Mouse (Mus musculus) layer of hippocampus, adult 9-10 months (tissue): ENCODE data around the gene Creb3l4.
"Not testable (repeated sequence)": the region's sequence is repeated elsewhere in the genome, so short reads cannot be mapped to it uniquely, and the experiment has no call there.

Source experiments
- DNase-seq: peaks from one replicate; pipeline ENCODE4 v3.0.0; 2022; ENCODE audit warnings: low spot score

Creb3l4 gene

DNA sequence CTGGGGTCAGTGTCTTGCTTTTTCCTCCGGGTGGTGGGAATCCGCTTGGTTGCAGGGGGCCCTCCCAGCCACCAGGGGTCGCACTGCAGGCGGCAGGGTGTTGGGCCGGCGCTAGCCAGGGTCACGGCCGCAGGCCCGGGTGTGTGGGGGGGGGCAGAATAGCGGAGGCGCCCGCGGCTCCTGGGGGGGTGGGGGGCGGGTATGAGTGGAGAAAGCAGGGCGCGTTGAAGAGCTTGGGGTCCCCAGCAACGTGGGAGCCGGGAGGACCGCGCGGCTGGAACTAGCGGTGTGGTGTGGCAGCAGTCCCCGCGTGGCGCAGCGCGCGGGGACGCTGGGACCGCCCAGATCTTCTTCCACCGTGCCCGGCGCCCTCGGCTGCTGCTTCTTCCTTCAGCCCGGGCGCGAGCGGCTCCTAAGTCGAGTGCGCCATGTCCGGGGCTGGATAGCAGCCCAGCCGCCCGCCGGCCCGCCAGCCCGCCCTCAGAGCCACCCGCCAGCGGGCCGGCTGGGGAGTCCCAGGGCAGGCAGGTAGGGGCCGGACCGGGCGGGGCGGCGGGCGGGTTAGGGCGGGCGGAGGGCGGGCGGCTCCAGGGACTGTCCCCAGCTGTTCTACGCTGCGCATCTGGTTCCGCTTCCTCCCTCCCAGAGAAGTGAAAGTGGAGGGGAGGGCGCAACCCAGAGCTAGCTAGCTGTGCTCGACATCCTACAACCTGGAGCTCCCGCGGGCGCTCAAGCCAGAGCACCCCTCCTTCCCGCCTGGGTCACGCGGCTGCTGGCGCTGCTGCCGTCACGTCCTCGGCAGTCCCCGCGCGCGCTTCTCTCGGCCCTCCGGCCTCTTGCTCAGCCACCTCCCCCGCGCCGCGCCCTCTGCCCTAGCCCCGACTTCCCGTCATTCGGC is 22.0 kb upstream of the Creb3l4 start, which contains the start of gene Dennd4b:
Gene Dennd4b (plus strand): TSS at position 152 of the 898 bp plus-strand sequence.
- DNase-seq, result peak; percentile 66

DNA sequence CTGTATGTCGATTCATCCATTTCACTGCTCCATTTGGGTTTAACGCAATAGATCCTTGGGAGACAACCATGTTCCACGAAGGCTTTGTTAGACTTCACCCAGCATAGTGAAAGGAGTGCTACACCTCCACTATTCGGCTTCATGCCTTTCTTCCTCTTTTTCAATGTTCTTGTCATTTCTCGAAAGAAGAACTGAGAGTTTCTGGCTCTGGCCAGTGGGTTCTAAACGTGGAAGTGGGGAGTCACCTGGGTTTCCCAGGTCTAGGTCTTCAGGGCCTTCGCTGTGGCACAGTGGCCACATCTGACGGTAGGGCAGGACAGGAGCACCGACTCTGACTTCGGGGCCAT is 21.3 kb upstream of the Creb3l4 start:
- no peak for DNase-seq

DNA sequence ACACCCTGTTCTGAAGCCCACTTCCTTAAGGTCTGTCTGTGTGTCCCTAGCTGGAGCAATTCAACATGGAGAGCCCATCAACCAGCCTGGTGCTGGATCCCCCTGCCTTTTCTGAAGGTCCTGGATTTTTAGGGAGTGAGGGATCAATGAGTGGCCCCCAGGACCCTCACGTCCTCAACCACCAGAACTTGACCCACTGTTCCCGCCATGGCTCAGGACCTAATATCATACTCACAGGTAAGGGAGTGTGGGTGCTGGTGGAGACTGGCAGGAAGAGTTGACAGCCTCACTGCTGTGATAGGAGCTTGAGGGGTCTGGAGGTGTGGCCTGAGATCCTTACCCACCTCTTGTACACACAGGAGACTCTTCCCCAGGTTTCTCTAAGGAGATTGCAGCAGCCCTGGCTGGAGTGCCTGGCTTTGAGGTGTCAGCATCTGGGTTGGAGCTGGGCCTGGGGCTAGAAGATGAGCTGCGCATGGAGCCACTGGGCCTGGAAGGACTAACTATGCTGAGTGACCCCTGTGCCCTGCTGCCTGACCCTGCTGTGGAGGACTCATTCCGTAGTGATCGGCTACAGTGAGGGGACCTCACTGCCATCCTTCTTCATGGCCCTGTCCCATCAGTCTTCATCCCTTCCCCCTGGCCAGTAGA is 19.9 kb upstream of the Creb3l4 start:
- no peak for DNase-seq

DNA sequence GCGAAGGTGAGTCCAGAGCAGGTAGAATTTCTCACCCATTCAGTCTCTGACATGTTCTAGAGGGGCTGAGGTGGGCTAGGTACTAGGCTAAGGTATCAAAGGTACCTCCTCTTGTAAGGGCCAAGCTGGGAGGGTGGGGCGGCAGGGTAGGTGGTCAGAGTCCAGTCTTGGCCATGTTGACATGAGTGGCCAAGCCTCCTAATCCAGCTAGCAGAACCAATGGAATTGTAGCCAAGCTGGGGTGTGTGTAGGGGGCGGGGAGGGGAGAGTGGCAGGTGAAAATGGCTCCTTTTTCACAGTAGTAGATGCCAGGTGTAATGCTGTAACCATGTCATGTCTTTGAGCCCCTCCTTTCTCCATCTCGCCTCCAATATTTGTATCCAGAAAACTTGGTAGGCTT is 15.2 kb upstream of the Creb3l4 start:
- no peak for DNase-seq

DNA sequence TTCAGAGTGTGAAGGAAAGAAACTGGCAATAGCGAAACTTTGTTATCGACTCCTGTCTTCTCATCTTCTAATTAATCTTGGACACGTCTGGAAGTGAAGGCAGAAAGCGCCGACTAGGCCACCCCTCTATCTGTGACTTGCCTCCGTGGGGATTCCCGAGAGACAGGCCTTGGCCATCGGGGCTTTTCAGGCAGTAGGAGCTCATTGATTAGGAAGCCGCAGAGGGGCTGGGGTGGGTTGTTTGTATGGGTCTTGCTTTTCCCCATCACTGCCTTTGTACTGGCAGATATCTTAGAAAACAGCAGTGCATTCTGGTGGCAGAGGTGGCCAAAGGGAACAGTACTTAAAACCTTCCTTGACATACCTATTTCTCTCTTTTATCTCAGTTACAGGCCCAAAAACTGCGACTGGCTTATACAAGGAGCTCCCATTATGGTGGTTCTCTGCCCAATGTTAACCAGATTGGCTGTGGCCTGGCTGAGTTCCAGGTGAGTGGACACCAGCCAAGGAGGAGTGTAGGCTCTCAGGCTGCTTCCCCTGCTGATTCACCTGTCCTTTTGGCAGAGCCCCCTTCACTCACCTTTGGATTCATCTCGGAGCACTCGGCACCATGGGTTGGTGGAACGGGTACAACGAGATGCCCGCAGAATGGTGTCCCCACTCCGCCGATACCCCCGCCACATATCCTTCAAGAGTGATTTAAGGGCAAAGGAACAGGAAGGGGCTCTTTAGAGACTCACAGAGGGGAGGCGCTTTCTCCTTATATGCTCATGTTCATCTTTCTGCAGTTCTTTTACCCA is 13.6 kb upstream of the Creb3l4 start:
- DNase-seq, result no peak

DNA sequence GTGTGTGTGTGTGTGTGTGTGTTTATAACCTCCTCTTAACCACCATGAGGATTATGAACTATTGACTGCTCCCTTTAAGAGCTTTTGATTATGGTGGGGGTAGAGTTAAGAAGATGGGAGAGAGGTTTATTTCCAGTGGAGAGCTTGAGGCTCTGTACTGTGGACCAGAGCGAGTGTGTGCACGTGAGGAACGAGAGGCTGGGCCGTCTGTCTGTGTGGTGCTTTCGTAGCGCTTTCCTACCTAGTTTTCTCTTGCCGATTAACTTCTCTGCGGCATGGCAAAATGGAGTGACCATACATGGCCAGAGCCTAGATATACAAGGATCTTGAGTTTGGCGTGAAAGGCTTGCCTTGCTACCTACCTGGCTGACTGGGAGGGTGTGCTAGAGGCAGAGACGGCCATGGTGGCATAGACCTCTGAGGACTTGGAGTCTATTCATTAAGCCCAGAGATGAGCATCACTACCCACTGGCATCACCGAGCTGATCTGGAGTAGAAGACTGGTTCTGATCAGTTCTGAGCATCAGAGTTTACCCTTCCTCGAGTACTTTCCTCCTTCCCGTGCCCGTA is 12.6 kb upstream of the Creb3l4 start:
- no peak for DNase-seq

DNA sequence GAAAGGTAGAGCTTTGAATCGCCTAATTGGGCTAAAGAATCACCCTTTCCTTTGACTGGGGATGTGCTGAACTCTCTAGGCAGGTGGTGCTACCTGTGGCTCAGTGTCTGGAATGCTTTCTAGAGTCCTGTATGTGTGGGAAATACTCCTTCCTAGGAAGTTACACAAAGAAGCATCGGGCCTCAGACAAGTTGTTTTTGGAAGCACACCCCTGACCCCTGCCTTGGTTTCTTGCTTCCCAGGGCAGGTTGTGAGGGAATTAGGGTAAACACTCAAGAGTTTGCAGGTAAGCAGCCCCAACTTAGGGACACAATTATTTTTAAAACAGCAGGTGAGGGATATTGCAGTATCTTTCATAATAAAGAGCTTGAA is 11.9 kb upstream of the Creb3l4 start:
- DNase-seq, result no peak

DNA sequence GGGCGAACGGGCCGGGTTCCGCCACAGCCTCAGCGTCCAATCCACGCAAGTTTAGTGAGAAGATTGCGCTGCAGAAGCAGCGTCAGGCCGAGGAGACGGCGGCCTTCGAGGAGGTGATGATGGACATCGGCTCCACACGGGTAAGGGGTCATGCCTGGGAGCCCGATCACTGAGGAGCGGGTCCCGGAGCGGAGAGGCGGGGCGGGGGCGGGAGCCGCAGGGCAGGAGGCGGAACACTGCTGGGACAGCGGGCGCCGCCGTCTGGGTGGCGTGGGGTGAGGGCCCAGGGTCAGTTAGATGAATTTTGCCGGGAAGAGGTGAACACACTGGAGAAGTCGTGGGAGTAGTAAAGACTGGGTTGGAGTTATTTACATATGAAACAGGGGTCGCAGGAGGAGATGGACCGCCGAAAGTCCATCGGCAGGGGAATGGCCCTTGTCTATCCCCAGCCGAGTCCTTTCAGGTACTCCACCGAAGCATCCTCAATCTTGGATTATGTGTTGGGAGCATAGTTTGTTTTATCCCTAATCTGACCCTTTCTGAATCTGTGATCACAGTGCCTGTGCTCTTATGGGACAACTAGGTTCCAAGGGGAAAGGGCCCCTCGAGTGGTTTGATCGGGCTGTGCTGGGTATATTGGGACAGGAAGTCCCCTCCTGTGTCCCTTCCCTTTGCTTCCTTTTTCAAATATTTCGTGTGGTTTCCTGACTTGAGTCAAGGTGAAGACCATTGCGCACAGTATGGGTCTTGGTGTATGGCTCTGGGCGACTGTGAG is 11.3 kb upstream of the Creb3l4 start:
- no peak for DNase-seq

DNA sequence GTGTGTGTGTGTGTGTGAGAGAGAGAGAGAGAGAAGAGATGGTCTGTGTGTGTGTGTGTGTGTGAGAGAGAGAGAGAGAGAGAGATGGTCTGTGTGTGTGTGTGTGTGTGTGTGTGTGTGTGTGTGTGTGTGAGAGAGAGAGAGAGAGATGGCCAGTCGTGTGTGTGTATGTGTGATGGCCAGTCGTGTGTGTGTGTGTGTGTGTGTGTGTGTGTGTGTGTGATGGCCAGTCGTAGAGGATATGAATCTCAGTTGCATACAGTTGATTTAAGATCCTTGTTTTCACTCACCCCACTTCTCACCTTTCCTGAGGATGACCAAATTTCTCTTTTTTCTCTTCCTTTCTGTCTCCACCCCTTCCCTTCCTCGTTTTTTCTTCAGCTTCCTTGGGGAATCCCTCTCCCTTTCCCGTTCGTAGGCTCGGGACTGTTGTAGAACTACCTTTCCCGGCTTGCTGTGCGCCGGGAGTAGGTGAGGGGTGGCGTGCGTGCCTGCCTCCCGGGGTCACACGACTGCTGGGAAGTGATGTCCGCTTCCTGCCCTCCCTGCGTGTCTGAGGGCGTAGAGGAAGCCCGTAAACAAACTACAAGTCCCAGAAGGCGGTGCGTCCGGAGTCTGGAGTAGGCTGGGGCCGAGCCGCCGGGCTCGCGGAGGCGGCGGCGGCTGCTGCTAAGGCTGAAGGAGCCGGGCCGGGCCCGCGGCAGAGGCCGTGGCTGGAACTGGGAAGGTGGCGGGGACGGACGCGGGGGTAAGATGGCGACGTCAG is 10.5 kb upstream of the Creb3l4 start, which contains the start of gene Crtc2:
Gene Crtc2 (plus strand): TSS at position 511 of the 766 bp plus-strand sequence.
- peak; percentile 91 for DNase-seq

DNA sequence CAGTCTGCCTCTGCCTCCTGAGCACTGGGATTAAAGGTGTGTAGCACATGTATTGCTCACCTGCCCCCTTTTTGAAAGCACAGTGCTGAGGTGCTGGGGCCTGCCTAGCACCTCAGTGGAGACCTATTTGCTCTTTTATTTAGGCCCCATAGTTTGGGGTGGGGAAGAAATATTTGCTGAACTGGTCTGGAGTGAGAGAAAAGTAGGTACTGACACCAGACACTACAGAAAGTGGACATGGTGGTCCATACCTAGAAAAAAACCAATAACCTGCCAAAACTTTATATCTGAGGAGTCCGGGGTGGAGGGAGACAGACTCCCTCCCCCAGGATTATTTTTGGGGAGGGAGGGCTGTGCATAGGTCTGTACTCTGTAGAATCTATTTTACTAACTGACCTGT is 9.9 kb upstream of the Creb3l4 start:
- DNase-seq, result not testable (repeated sequence)

DNA sequence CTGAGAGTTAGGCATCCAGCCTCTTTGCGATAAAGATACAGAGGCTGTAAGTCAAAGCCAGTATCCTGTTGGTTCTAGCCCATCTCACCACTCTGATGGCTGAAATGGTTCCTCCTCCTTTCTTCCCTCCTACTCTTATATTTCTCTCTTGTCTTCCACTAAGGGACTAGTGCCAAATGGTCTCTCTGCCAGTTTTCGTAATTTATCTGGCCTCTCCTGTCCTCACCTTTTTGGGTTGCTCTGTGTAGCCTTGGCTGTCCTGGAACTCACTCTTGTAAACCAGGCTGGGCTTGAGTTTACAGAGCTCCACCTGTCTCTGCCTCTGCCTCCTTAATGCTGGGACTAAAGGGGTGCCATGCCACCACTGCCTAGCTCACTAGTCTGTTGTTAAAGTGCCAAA is 9.3 kb upstream of the Creb3l4 start:
- DNase-seq, result not testable (repeated sequence)

DNA sequence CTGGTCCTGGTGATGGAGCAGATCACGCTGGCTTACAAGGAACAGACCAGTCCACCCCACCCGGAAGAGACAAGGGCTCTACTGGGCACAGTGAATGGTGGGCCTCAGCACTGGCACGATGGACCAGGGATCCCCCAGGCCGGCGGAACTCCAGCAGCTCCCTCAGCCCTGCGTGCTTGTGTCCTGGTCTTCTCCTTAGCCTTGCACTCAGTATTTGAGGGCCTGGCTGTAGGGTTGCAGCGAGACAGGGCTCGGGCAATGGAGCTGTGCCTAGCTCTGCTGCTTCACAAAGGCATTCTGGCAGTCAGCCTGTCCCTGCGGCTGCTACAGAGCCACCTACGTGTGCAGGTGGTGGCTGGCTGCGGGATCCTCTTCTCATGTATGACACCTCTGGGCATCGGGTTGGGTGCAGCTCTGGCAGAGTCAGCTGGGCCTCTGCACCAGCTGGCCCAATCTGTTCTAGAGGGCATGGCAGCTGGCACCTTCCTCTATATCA is 8.5 kb upstream of the Creb3l4 start:
- not testable (repeated sequence) for DNase-seq

DNA sequence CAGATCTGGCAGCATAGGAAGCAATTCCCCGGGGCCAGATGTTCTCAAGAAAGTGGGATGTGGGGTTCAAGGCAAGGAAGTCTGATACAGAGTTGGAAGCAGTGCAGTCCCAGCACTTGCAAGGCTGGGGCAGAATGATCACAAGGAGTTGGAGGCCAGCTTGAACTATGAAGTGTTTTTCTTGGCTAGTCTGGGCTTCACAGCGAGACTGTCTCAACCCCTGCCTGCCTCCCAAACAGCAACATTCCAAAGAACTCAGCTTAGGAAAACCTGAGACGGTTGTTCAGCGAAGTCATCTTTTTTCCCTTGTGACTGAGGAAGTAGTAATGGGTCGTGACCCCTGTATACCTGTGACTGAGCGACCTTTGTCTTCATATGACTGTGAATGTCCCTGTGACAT is 7.5 kb upstream of the Creb3l4 start:
- no peak for DNase-seq

DNA sequence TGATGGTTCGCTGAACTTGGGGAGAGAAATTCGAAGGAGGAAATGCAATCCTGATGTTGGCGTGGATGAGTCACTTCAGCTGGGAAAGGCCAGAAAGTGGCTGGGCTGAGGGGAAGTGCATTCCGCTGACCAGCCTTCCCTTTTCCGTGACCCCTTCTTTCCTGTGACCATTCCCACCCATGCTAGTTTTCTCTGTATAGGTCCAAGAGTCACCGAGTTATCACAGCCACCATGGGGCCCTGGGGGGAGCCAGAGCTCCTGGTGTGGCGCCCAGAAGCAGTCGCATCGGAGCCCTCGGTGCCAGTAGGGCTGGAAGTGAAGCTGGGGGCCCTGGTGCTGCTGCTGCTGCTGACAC is 5.4 kb upstream of the Creb3l4 start:
- DNase-seq, result no peak

DNA sequence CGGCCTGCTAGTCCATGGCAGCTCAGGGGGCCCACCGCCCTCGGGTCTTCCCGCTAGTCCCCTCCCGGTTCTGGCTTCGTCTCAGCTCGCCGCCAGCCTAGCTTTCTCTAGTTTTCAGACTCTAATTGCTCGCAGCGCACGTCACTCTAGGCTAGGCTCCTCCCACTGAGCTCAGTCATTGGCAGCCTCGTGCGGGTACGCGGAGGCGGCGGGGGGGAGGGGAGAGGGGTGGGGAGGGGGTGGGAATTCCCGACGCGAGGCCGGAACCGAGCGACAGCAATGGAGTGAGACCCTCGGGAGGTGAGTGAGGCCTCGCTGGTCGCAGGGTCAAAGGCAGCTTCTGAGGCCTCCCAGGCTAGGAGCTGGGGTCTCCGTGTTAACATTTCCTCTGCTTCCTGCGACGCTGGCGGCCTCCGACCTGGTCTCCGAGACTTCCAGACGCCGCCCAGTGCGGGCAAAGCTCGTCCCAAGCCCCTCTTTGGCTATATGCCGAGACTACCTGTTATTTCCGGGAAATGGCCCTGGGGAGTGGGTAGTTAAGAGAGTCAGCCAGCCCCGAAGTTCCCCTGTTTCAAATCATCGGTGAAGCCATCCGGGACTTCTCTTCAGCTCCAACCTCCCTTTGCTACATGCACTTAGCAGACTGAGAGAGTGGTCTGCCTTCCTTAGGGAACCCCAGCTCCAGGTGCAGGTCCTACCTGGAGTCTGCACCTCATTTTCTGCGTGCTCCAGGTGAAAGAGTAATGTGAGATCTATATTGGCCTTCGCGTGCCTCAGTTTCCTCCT is 4.8 kb upstream of the Creb3l4 start, which contains the start of gene Slc39a1:
Gene Slc39a1 (plus strand): TSS at position 213 of the 786 bp plus-strand sequence.
- peak; percentile 92 for DNase-seq

DNA sequence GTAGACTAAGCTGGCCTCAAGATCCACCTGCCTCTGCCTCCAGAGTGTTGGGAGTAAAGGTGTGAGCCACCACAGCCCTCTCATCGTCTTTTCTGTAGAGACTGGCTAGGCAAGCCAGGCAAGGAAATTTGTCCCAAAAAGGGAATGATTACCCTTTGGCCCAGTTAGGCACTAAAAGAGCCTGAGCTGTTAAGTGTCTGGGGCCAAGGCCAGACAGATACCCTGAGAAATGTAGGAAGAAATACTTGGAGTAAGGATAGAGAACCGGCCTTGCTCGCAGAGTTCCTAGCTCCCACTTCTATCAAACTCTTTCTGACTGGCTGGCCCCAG is 4.3 kb upstream of the Creb3l4 start:
- DNase-seq, result no peak

DNA sequence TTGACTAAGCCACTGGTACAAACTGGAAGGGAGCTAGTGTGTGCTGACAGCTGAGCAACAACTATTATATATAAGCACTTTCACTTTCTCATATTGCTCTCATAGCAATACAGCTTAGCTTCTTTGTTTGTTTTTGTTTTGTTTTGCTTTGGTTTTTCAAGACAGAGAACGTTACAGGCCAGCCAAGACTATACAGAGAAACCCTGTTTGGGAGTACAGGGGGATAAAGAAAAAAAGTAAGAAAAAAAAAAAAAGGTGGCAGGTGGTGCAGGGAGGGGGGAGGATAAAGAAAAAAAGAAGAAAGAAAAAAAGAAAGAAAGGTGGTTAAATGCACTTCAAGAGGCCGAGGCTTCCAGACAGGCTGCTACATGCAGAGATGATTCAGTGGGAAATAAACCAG is 2.1 kb upstream of the Creb3l4 start:
- no peak for DNase-seq

DNA sequence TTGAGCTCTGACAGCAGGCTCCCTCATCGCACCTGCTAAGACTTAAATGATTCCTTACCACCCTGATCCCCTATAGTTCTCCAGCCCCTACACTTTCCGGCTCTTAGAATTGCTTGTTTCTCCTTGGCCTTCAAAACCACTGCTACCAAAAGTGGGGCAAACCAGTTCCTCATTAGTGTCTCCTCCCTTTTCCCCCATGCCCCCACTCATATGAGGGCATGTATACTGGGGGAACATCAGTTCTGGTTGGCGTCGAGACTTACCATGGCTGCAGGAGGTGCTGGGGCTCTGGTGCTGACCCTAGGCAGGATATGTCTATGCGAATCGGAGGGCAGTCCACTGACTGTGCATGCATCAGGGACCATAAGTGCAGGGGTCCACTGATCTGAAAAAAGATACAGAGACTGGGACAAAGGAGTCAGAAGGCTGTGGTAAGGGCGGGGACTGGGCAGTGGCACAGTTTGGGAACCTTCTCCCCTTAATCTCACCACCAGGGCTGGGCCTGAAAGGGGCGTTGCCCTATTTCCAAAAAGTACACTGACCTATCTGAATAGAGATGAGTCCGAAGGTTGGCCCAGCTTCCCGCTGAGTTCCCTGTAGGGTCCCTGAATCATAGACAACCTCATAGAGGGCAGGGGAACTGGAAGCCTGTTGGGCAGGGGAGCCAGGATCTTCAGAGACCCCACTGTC is 1.5 kb downstream of the Creb3l4 start:
- no peak for DNase-seq

DNA sequence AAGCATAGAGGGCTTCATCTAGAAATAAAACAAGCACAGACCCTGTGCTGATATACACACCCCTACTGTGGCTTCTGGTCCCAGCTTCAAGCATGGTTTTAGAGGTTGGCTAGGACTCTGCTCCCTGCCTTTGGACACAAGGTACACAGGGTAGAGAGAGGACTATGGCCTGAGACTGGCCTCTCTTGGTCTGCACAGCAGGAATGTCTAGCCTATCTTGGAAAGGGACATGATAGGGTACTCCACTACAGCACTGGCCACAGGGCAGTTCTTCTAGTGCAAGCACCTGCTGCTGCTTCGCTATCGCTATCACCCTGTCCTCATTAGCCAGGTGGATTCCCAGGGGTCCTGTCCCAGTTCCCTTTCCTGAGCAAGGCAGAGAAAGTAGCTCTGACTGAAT is 2.1 kb downstream of the Creb3l4 start:
- no peak for DNase-seq
